Mouse (Mus musculus): Measurements from ENCODE around the gene Ttc21a.

DNA sequence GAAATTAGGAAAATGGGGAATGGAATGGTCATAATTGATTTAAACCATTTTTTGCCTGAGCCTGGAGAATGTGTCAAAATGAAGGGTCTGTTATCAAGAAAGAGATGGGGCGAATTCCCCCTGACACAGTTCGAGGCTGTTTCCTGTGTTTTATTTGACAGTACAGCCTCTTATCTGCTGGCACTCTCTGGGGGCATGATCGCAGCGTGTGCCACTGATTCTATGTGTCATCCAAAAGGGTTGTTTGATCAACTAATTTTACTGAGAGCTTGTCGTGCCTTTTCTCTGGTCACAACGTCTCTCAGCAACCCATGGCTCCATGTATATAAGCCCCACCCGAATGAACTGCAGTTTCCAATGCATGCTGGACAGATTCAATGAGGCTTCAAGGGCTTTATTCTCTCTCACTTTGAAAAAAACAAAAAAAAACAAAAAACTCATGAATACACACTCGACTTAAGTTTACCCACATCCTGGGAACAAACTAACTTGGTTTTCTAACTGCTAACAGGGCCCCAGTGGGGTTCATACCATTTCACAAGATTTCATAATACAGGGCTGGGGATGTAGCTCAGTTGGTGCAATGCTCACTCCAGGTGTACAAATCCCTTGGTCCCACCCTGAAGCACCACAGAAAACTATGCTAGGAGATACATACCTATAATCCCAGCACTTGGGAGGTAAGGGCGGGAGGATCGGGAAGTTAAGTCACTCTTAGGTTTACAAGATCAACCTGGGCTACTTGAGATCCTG lies 55.9 kb downstream of the Ttc21a start:
- TF ChIP-seq MYB (IDR thresholded peaks at IDR 0.05; ENCODE audit: low read depth, low read length) (no peak), MXI1 (IDR thresholded peaks at IDR 0.05; ENCODE audit: low read depth, low read length) (peak; percentile 76), ZKSCAN1 (IDR thresholded peaks at IDR 0.05; ENCODE audit: low read depth, low read length) (no peak), TCF12 (IDR thresholded peaks at IDR 0.05; ENCODE audit: low read depth, low read length) (no peak), HCFC1 (IDR thresholded peaks at IDR 0.05; ENCODE audit: low read depth, low read length) (no peak)
